Mouse (Mus musculus) CH12.LX (cell line): ENCODE data around the gene Tmprss6. TPM values are rescaled to one million over a fixed set of nuclear protein-coding genes. Genes with fewer than 3 reads are reported as not detected.

Experiments
- DNase-seq: peaks from one replicate; pipeline ENCODE4 v3.0.0-alpha.2; 2013; ENCODE audit errors: extremely low read depth
- H3K27ac ChIP-seq: 2 replicates; pipeline ENCODE4 v1.5.1; 2012; ENCODE audit warnings: low read depth, mild to moderate bottlenecking, control low read depth, moderate library complexity; ENCODE audit not compliant: insufficient read depth
- H3K27me3 ChIP-seq: replicated peaks from 2 replicates; pipeline ENCODE3; 2012; ENCODE audit warnings: inconsistent platforms
- H3K36me3 ChIP-seq, 2 experiments: replicated peaks in 1 of 2; 2 replicates each; pipeline versions ENCODE3 to v1.6.1; 2012; ENCODE audit warnings: inconsistent platforms in 1 of 2, low read length in 1 of 2, mild to moderate bottlenecking in 1 of 2, mixed read lengths in 1 of 2, moderate library complexity in 1 of 2; ENCODE audit not compliant: control insufficient read depth in 1 of 2, insufficient read depth in 1 of 2
- H3K4me1 ChIP-seq, 2 experiments: 2 replicates each; pipeline ENCODE4 v1.6.1; 2012; ENCODE audit warnings: inconsistent platforms in 1 of 2, moderate library complexity in 1 of 2; ENCODE audit not compliant: insufficient read depth in 2 of 2, control insufficient read depth in 1 of 2
- H3K4me2 ChIP-seq: 2 replicates; pipeline ENCODE4 v1.6.1; 2012; ENCODE audit warnings: low read depth, mild to moderate bottlenecking, control low read depth; ENCODE audit not compliant: poor library complexity, insufficient read depth, severe bottlenecking
- H3K4me3 ChIP-seq, 3 experiments: fragments of 150-350 bp in 1 of 3; sonication (generic) in 1 of 3; replicated peaks in 1 of 3; 2 replicates each; pipeline versions ENCODE3 to v1.5.1; 2011 to 2012; ENCODE audit warnings: low read depth in 2 of 3, low read length in 2 of 3, mild to moderate bottlenecking in 2 of 3, moderate library complexity in 2 of 3, control low read depth in 1 of 3, improper control_type of control experiment in 1 of 3, inconsistent platforms in 1 of 3, mixed read lengths in 1 of 3; ENCODE audit not compliant: poor library complexity in 1 of 3
- H3K79me2 ChIP-seq: replicated peaks from 2 replicates; pipeline ENCODE4 v1.6.1; 2012; ENCODE audit warnings: mild to moderate bottlenecking, moderate library complexity; ENCODE audit not compliant: control insufficient read depth, poor library complexity, insufficient read depth, severe bottlenecking; ENCODE audit errors: extremely low read depth
- H3K9ac ChIP-seq: 2 replicates; pipeline ENCODE4 v1.6.1; 2012; ENCODE audit warnings: low read depth, mild to moderate bottlenecking, control low read depth, moderate library complexity; ENCODE audit not compliant: insufficient read depth
- H3K9me3 ChIP-seq: replicated peaks from 2 replicates; pipeline ENCODE3; 2012; ENCODE audit warnings: low read length, inconsistent platforms, mixed read lengths
- CHD2 ChIP-seq: IDR thresholded peaks from 2 replicates; pipeline ENCODE4 v1.6.1; 2011; ENCODE audit warnings: low read length, improper control_type of control experiment
- CTCF ChIP-seq, 2 experiments: IDR thresholded peaks in 1 of 2; conservative IDR thresholded peaks in 1 of 2; 2 replicates each; pipeline ENCODE4 v1.5.1; 2011 to 2012; ENCODE audit warnings: low read depth in 2 of 2, low read length in 2 of 2, improper control_type of control experiment in 1 of 2, inconsistent platforms in 1 of 2, mild to moderate bottlenecking in 1 of 2, moderate library complexity in 1 of 2
- E2F4 ChIP-seq: IDR thresholded peaks from 2 replicates; pipeline ENCODE4 v1.6.1; 2011; ENCODE audit warnings: low read depth, low read length, improper control_type of control experiment; ENCODE audit not compliant: insufficient replicate concordance
- EP300 ChIP-seq: IDR thresholded peaks from 2 replicates; pipeline ENCODE4 v1.6.1; 2011; ENCODE audit warnings: low read length, improper control_type of control experiment
- GABPA ChIP-seq: IDR thresholded peaks from 2 replicates; pipeline ENCODE4 v1.6.1; 2012; ENCODE audit warnings: low read depth, low read length, improper control_type of control experiment, inconsistent platforms; ENCODE audit not compliant: insufficient replicate concordance
- HCFC1 ChIP-seq: IDR thresholded peaks from 2 replicates; pipeline ENCODE4 v1.6.1; 2012; ENCODE audit warnings: low read depth, mild to moderate bottlenecking, inconsistent platforms, low read length, improper control_type of control experiment
- IRF4 ChIP-seq: IDR thresholded peaks from 2 replicates; pipeline ENCODE4 v1.6.1; 2014; ENCODE audit warnings: low read depth, mild to moderate bottlenecking, inconsistent platforms, low read length, improper control_type of control experiment
- KAT2A ChIP-seq: IDR thresholded peaks from 2 replicates; pipeline ENCODE4 v1.6.1; 2012; ENCODE audit warnings: low read length, improper control_type of control experiment, inconsistent platforms; ENCODE audit not compliant: insufficient replicate concordance
- MAFK ChIP-seq: IDR thresholded peaks from 2 replicates; pipeline ENCODE4 v1.6.1; 2011; ENCODE audit warnings: low read length, improper control_type of control experiment; ENCODE audit not compliant: insufficient replicate concordance
- MAZ ChIP-seq: IDR thresholded peaks from 2 replicates; pipeline ENCODE4 v1.6.1; 2012; ENCODE audit warnings: low read depth, mild to moderate bottlenecking, inconsistent platforms, low read length, improper control_type of control experiment, moderate library complexity
- NRF1 ChIP-seq: IDR thresholded peaks from 2 replicates; pipeline ENCODE4 v1.6.1; 2014; ENCODE audit warnings: low read depth, mild to moderate bottlenecking, inconsistent platforms, low read length, improper control_type of control experiment, moderate library complexity
- POLR2A ChIP-seq: IDR thresholded peaks from 2 replicates; pipeline ENCODE4 v1.6.1; 2011; ENCODE audit warnings: low read depth, mild to moderate bottlenecking, improper control_type of control experiment, low read length
- RAD21 ChIP-seq: IDR thresholded peaks from 2 replicates; pipeline ENCODE4 v1.6.1; 2011; ENCODE audit warnings: low read depth, mild to moderate bottlenecking, low read length, improper control_type of control experiment, moderate library complexity
- SIN3A ChIP-seq: IDR thresholded peaks from 2 replicates; pipeline ENCODE4 v1.6.1; 2012; ENCODE audit warnings: low read length, improper control_type of control experiment, inconsistent platforms
- UBTF ChIP-seq: IDR thresholded peaks from 2 replicates; pipeline ENCODE4 v1.6.1; 2012; ENCODE audit warnings: low read depth, mild to moderate bottlenecking, inconsistent platforms, low read length, improper control_type of control experiment, moderate library complexity
- USF1 ChIP-seq: IDR thresholded peaks from 2 replicates; pipeline ENCODE4 v1.6.1; 2014; ENCODE audit warnings: low read depth, mild to moderate bottlenecking, inconsistent platforms, low read length, improper control_type of control experiment
- USF2 ChIP-seq: conservative IDR thresholded peaks from 2 replicates; pipeline ENCODE4 v1.6.1; 2011; ENCODE audit warnings: low read depth, low read length, improper control_type of control experiment
- ZNF384 ChIP-seq: IDR thresholded peaks from 2 replicates; pipeline ENCODE4 v1.6.1; 2012; ENCODE audit warnings: low read depth, low read length, improper control_type of control experiment, inconsistent platforms
- dilution Hi-C: fragments of 300-500 bp; cut with MboI; formaldehyde crosslinking; loops from 2 replicates; pipeline ENCODE4 v1.14.3; 2020; ENCODE audit warnings: low sequenced_read_pairs; ENCODE audit not compliant: extremely low pct_unique_long_range_greater_than_20kb, extremely low pct_ligation_motif_present
- in situ Hi-C: fragments of 300-500 bp; cut with MboI; formaldehyde crosslinking; loops from 3 replicates; pipeline ENCODE4 v1.14.3; 2019; ENCODE audit warnings: low sequenced_read_pairs, low pct_ligation_motif_present, low pct_unique_long_range_greater_than_20kb, mixed read lengths
- polyA plus RNA-seq: library from polyadenylated mRNA; unstranded; fragments of >175 nt; gene quantifications from 2 replicates; pipeline ENCODE4 v1.2.1, GENCODE M21; 2012; ENCODE audit warnings: low read depth; ENCODE audit not compliant: insufficient read length
- total RNA-seq, 2 experiments: library from RNA; depleted of rRNA; stranded (reverse); fragments of 300-350 nt in 1 of 2; fragments of >200 nt in 1 of 2; gene quantifications; 2 replicates each; pipeline ENCODE4 v1.2.3; 2012 to 2014

Gene Tmprss6
- total and polyA plus RNA-seq, 3 experiments: 0.24 to 0.54 (median 0.34) TPM

GRCm38 (mm10) chr15:78447121-78447520, 21.3 kb downstream of the Tmprss6 start:
- in situ Hi-C loops (loop anchor here (5.0 to 25.0 kb wide), 3 partner anchors 65 to 290 kb away; partner anchors contain the start of gene C1qtnf6), dilution Hi-C loops (no loop called here)
- Histone ChIP-seq H3K9me3 (peaks cover 3% of the 10 kb centered on the region), H3K4me3 (no peak overlapping the region), H3K9ac (no peak overlapping the region), H3K79me2 (no peaks in the 10 kb centered on the region), H3K4me2 (no peak overlapping the region), H3K27ac (no peak overlapping the region), H3K4me1 (peaks cover 32 to 55% of the 10 kb centered on the region in 2 experiments), H3K27me3 (no peaks in the 10 kb centered on the region), H3K36me3 (no peaks in the 10 kb centered on the region)
- TF ChIP-seq MAZ: no peak
- TF ChIP-seq USF2: no peak
- TF ChIP-seq NRF1: no peak
- TF ChIP-seq KAT2A: no peak
- TF ChIP-seq CTCF (conservative IDR thresholded peaks at IDR 0.05 in 1 of 2, IDR thresholded peaks at IDR 0.05 in 1 of 2; ENCODE audit: low read depth in 2 of 2, low read length in 2 of 2): no peak
- no peak for TF ChIP-seq MAFK
- no peak for TF ChIP-seq UBTF
- no peak for TF ChIP-seq USF1
- no peak for TF ChIP-seq SIN3A
- TF ChIP-seq E2F4: no peak
- TF ChIP-seq POLR2A: no peak
- TF ChIP-seq GABPA: no peak
- no peak for TF ChIP-seq IRF4
- TF ChIP-seq RAD21: no peak
- no peak for DNase-seq

GRCm38 (mm10) chr15:78443857-78444256, 24.6 kb downstream of the Tmprss6 start:
- in situ Hi-C loops (loop anchor here (10.0 to 25.0 kb wide), 2 partner anchors 91 to 293 kb away; partner anchors contain the start of gene C1qtnf6), dilution Hi-C loops (no loop called here)
- Histone ChIP-seq H3K9me3 (no peaks in the 10 kb centered on the region), H3K79me2 (no peaks in the 10 kb centered on the region), H3K4me1 (peaks cover 13 to 46% of the 10 kb centered on the region in 2 experiments), H3K9ac (no peak overlapping the region), H3K4me3 (no peak overlapping the region), H3K36me3 (no peaks in the 10 kb centered on the region), H3K4me2 (no peak overlapping the region), H3K27me3 (peaks cover 9% of the 10 kb centered on the region), H3K27ac (no peak overlapping the region)
- DNase-seq: no peak
- no peak for TF ChIP-seq GABPA
- no peak for TF ChIP-seq CHD2
- TF ChIP-seq USF1: no peak
- no peak for TF ChIP-seq ZNF384
- no peak for TF ChIP-seq EP300
- no peak for TF ChIP-seq HCFC1
